15 mouse cellular contexts compared by ENCODE assay signal in genomic region chr17:4742314-4742713, GRCm38 (mm10).
"Had no signal": no experiment of that assay in that cellular context is flagged by ENCODE, and none has a peak within 500 bp of the region (broad histone marks: within the 10 kb centered on the region; RNA-seq: fewer than 3 reads in every experiment).

No protein-coding gene starts in this region.

- H3K4me3 ChIP-seq: left cerebral cortex, adult 2 months; limb, embryonic 15.5 days; liver, embryonic 15.5 days; midbrain, embryonic 12.5 days had no signal

- H3K27me3 ChIP-seq: limb, embryonic 15.5 days; liver, embryonic 15.5 days had no signal

- DNase-seq: kidney, adult 11 months; kidney, adult 9 months; kidney, postnatal 14 days; lung, embryonic 14.5 days; lung, postnatal 10 days; lung, postnatal 4 days; right cerebral cortex, adult 18-20 months; right cerebral cortex, postnatal 25 days; thymus, adult 18-20 months; thymus, postnatal 25 days had no signal

- H3K9me3 ChIP-seq: limb, embryonic 15.5 days; liver, embryonic 15.5 days; midbrain, embryonic 12.5 days had no signal

- H3K27ac ChIP-seq: left cerebral cortex, adult 2 months; limb, embryonic 15.5 days; liver, embryonic 15.5 days; midbrain, embryonic 12.5 days had no signal

- H3K4me2 ChIP-seq: limb, embryonic 15.5 days; liver, embryonic 15.5 days; lung, embryonic 14.5 days; midbrain, embryonic 12.5 days had no signal

- H3K36me3 ChIP-seq: limb, embryonic 15.5 days; liver, embryonic 15.5 days; midbrain, embryonic 12.5 days had no signal

- H3K9ac ChIP-seq: limb, embryonic 15.5 days; liver, embryonic 15.5 days; lung, embryonic 14.5 days; midbrain, embryonic 12.5 days had no signal

- H3K4me1 ChIP-seq: liver, embryonic 15.5 days had no signal

- ATAC-seq: midbrain, embryonic 16.5 days had no signal
